Mouse (Mus musculus): ENCODE results near the gene Tmem131.

DNA sequence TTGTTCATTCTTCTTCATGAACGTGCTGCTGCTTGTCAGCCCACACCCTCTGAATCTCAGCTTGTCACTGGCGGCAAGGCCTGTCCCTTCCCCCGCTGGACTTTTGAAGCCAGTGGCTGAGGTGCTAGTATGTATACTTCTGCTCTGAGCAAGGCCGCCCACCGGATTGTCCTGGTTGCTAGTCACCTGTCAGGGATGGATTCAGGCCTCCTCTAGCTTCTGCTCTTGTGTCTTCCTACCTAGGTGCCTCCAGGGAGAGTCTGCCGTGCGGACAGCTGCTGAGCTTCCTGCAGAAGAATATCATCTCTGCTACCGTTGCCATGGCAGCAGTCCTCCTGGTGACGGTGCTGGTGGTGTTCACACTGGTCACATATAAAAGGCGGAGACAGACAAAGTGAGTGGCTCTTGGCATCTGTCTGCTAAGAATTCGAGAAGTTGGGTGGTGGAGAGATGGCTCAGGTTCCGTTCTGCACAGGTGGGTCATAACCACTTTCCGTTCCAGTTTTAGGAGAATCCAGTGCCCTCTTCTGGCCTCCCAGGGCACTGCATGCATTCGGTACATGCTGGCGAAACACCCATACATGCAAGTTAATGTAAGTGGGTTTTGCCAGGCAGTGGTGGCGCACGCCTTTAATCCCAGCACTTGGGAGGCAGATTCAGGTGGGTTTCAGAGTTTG is 199.1 kb downstream of the Tmem131 start:
- peak; percentile 73; the same call in 1 of the 2 replicates for TF ChIP-seq CTCF (IDR thresholded peaks at IDR 0.05; ENCODE audit: borderline replicate concordance, insufficient read depth, low read length)
- TF ChIP-seq POLR2A (IDR thresholded peaks at IDR 0.05; ENCODE audit: low read depth, low read length) = no peak
